Mouse (Mus musculus) spleen, adult 12 weeks (tissue): Measurements from ENCODE around the gene Fst.

ENCODE experiments used
- DNase-seq: peaks from one replicate; pipeline ENCODE4 v3.0.0; 2022; ENCODE audit warnings: low spot score

Fst gene

DNA sequence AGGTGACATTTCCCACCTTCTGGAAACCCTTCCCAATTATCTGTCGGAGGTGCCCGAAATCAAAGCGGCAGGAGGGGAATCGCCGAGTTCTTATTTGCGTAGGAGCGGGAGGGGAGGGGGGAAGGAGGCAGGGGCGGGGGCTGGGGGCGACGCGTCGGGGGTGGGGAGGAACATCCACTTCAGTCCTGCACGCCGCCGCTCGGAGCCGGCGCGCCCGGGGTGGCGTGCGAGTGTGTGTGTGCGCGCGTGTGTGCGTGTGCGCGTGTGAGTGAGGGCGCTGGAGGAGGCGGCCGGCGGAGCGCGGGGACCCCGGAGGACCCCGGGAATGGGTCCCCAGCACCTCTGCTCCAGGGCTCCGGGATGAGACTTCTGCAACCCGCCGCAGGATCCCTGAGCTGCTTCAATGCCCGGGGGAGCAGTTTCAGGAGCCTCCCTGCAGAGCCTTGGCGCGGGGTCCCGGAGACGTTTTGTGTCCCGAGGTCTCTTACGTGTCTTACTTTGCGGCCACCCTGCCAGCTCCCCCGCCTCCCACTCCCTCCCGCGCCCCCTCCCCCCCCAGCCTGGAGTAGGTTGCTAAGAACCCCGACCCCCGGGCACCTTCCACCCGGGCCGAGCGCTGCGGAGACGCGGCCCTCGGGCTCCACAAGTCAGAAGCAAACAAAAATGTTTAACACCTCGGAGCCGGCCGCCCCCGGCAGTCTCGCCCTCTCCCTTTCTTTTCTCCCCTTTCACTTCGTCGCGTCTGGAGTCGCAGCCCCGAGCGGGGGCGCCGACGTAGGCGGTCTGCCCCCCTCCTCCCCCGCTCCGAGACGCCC is at the start of gene Fst:
Gene Fst, minus strand, starts transcription at position 66 of the 815 bp plus-strand sequence.
- no peak for DNase-seq

DNA sequence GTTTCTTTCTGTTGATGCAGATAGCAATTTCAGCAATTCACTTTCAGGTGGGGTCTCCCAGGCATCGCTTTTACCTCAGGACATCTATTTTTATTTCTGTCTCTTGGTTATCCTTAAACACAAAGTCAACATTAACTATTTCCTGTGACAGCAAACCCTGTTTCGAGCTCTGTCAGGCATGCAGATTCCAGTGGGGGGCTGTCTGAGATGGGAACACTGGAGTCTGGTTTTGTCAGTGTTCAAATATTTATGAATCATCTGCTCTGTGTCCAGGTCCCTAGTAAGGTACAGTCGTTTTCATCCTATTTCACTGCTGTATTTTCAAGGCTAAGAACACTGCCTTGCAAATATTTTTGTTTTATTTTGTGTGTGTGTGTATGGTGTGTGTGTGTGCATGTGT is 35.1 kb upstream of the Fst start:
- DNase-seq, result no peak

DNA sequence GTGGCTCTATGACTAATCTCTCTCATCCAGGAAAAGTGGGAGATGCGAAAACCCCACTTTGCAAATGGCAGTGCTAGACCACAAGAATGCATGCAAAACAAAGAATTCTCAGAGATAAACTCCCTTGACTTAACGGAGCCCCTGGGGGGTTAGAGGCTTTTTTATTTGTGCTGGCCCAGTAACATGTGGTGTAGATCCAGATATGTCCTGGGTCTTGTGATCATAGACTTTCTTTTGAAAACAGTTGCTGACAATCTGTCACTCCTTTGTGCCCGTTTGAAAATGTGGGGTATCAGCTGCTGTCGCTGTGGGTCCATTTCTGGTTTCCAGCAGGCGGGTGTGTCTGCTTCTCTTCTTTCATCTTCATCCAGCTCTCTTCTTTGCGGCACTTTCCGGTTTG is 29.4 kb upstream of the Fst start:
- no peak for DNase-seq

DNA sequence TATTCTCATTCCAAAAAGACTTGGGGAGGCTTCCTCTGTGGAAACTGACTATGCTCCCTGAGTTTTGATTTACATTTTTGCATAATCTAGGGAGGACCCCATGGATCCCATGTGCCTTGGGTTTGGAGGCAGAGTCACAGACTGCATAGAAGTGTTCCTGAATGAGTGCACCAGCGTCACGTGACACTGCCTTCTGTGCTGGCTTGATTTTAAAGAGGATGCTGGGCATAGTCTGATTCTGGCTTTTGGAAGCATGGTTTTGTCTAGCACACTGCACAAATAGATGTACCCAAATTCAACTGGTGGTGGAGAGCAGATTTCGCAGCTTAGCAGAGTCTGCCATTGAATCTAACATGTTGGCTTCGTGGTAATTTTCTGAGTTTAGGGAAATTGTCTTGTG is 19.6 kb upstream of the Fst start:
- DNase-seq, result no peak

DNA sequence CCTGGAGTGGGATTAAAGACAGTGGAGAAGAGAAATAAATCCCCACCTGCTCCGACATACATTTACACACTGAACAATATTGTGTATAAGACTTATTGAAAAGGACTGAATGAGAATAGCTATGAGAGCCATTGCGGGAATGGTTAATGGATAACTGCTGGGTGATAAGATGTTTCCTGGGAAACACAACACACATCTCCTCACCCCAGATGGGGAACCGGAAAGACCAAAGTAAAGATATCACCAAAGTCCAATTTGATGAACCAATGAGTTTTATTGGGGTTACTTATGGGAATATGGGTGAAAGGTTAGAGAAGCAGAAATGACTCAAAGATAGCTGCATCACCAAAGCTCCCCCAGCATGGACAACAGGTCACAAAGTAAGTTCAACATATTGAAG is 11.2 kb upstream of the Fst start:
- no peak for DNase-seq

DNA sequence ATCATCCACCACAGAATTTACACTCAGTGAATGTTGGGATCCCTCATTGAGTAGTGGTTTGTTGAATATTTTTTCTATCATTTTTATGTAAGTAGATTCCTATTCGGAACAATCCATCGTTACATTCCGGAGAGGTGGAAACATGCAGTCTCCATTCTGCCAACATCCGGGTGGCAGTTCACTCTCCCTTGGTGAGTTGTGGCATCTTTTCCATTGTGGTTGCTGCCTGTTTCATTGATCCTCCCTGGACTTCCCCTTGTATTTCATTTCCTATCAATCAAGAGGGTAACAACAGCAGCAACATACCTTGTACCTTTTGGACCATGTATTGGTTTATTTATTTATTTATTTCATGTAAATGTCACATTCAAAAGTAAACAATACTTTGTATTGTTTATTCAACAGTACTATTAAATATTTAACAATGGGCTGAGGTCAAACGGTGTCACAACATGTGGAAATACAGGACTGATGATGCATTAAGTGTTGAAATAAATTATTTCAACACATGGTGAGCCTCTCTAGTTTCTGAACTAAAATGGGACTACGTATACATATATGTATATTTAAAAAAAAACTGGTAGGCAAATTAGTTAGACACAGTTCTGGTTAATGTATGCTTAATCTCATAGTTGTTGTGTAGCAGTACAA is 7.6 kb upstream of the Fst start:
- DNase-seq, result no peak

DNA sequence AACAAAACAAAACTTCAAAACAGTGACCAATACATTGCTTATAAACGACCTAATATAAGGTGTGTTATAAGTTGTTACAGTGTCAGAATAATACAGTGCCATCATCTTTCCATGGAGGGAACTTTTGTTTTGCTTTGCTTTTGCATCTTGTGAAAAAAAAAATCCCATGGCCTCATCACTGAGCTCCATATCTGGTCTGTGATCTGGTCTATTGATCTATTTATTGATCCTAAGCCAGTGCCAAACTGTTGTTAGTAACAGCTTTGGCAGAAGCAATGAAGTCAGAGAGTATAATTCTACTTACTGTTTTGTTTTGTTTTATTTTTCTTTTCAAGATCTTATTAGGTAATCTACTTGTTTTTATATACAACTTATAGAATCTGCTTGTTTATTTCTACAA is 6.6 kb upstream of the Fst start:
- no peak for DNase-seq

GRCm38 (mm10) chr13:114464824-114465223 is 6.1 kb upstream of the Fst start:
- no peak for DNase-seq

- no peak for DNase-seq
Observed at GRCm38 (mm10) chr13:114462548-114463408, 4.0 kb upstream of the Fst start.

DNA sequence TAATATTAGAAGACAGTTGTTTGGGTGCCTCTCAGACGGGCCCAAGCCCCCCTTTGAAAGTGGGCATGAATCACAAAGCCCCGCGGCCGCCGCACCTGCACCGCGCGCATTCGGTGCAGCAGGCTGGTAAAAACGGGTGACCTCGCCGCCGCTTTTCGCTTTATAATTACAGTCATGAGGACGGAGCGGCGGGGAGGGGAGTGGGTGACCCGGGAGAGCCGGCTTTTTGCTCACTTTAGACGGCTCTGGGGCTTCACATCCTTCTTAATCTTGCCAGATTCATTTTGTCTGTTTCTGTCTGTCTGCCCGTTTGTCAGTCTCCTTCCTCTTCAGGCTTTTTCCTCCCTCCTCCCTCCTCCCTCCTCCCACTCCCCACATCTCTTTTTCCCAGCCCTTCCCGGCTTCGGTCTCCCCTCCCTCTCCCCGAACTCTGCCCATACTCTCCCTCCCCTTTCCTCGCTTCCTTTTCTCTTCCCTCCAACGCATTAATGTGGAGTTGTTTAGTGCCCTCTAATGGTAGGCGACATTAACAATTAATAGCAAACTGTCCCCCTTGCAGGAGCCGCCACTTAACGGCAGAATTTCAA is 1.6 kb upstream of the Fst start:
- no peak for DNase-seq

DNA sequence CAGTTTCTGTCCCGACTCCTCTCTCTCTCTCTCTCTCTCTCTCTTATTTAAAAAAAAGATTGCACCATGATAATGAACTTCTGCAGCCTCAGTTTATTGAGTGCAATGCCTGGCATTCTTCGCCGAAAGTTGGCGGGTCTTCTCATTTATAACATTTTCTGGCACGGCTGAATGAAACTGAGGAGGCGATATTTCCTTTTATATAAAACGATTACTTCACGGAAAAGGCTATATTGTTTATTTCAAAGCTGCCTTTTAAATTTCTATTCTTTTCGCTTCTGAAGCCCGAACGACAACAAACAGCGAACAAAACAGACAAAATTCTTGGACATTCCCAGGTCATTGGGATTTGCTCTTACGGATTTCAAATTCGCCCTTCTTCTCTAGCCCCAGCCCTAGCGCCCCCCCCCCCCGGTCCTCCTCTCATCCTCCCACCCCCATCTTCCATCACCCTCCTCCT is 980 bp upstream of the Fst start:
- no peak for DNase-seq

DNA sequence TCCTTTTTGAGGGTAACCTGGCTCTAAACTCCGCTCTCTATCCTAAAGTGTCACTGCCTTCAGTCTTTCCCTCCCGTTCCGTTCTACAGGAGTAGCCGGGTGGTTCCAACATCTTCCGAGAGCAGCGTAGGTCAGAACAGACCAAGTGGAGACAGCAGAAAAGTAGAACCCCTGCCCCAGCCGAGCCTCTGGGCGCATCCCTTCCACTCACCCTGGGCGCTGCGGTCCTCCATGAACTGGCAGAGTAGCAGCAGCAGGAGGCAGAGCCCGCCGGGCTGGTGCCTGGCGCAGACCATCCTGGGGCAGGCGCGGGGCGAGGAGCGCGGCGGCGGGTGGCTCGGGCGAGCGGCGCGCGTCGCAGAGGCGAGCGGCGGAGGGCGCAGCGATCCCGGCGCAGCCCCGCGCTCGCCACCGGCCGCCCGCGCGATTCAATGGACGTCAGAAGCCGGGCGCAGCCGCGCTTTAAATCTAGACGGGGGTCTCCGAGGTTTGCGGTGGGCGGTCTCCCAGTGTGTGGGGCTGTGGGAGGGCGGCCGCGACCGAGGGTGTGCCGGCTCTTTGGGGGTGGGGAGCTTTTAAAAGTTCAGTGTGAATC is 363 bp downstream of the Fst start:
- no peak for DNase-seq

DNA sequence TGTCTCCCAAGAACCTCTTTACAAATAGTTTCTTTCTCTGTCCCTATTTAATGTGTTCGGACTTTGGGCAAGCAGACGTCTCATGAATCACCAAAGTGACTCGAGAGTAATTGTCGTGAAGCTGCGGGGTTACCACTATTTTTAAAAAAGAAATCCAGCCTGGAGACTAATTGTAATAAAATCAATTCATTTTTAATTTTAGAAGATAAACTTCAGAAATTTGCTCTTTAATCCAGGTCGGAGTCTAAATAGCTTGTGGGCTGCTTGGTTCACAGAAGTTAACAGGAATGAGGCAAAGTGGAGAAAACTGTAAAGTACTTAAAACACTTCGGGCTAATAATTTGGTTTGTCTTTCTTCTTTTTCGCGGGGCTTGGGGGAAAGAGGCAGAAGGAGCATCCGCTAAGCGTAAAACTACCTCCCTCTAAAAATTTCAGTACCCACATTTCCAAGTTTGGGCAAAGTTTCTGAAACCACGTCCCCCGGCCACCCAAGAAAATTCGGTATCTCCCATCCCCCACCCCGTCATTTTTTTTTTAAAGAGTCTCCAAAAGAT is 1.1 kb downstream of the Fst start:
- DNase-seq, result no peak

DNA sequence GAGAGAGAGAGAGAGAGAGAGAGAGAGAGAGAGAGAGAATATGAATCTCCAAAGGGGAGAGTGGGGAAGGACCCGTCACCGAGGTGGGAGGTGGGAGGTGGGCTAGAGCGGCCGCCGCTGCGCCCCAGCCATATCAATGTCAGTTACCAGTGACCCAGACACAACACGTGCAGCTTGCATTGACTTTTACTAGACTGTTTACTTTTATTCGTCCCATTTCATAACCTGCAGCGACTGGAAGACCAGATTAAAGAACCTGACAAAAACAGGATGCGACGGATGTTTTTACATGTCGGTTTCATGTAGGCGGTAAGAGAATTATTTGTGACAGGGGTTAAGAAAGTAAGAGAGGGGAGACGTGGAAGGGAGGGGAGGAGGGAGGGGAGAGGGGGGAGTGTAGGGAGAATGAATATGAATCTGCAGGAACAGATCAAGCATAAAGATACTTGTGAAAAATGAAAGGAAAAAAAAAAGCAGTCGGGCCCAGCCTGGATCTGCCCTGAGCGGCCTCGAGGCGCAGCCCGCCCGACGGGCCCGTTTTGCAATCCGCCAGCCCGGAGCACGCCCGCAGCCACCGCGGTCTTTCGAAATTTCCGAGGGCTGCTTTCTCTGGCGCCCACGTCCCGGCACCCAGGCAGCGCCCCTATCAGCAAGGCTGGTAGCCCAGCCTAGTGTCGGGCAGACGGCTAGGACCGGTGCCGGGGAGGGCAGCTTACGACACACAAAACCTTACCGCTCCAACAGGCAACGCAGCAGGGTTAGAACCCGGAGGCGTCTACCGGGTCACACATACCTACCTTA is 1.8 kb downstream of the Fst start:
- DNase-seq, result no peak

- DNase-seq, result no peak
Observed at GRCm38 (mm10) chr13:114456224-114456623, 2.5 kb downstream of the Fst start.

DNA sequence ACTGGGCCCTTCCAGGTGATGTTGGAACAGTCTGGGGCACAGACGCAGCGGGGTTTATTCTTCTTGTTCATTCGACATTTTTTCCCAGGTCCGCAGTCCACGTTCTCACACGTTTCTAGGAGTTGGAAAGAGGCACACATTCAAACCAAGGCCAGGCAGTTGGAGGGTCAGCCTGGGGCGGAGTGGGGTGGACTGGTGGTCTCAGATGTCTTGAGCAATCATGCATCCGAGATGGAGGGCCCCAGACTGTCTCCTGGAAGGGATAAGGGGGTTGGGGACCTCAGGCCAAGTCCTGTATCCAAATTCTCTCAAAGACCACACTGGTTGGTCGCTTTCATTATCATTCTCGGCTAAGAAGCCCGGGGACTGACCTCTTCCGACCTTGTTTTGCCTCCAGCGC is 3.0 kb downstream of the Fst start:
- DNase-seq, result no peak

- no peak for DNase-seq
Observed at GRCm38 (mm10) chr13:114447213-114447612, 11.5 kb downstream of the Fst start.

GRCm38 (mm10) chr13:114432491-114432890 is 26.3 kb downstream of the Fst start:
- no peak for DNase-seq

DNA sequence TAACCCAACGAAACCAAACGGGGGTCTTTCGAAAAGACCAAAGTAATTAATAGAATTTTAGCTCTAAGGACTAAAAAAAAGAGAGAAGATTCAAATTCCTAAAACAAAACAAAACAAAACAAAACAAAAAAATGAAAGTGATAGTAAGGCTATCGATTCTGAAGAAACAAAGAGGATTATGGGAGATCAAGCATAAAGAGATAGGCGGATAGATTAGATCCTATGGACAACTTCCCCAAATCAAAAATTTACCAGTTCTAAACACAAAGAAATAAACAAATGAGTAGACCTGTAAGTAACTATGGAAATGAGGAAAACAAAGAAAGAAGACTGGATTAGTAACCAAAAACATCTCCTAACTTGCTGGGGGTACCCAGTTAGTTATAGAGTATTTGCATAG is 33.5 kb downstream of the Fst start:
- no peak for DNase-seq

DNA sequence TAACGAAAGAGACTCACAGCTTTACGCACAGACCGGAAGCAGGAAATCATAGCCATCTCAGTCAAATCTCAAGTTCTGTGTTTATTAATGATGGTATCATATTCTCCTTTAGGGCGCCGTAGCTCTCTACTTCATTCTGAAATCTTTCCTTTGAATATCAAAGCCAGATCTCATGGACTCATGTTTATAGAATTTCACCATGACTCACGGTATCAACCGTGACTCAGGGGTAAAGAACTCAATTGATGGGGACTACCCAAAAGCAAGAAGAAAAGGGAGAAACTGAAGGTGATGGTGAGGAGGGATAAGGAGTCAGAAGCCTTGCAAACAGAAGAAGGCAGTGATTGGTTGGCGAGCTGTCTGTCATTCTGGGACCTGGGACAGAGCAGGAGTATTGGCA is 38.5 kb downstream of the Fst start:
- no peak for DNase-seq

- DNase-seq, result no peak
Observed at GRCm38 (mm10) chr13:114419364-114419763, 39.4 kb downstream of the Fst start.
